Mouse (Mus musculus) kidney, postnatal 0 days (tissue): ENCODE measurements at regions not wholly inside any gene's neighbourhood (a gene's known extent, or its start where the extent isn't known, plus 50 kb on each side); places are given as distances from the start of the nearest gene placed in this dataset.

Experiments
- ATAC-seq: fragments of 200-750 bp; cut with Nextera tagmentation; replicated peaks from 2 replicates; pipeline ENCODE4 v1.8.0; 2017; ENCODE audit warnings: low read depth, moderate number of reproducible peaks, moderate TSS enrichment, moderate library complexity; ENCODE audit not compliant: low FRiP score
- DNase-seq: peaks from one replicate; pipeline ENCODE4 v3.0.0-alpha.2; 2016; ENCODE audit warnings: low spot score
- H3K27ac ChIP-seq: fragments of 300-500 bp; sonication (generic); 2 replicates; pipeline ENCODE4 v1.5.1; 2014; ENCODE audit warnings: mild to moderate bottlenecking
- H3K27me3 ChIP-seq: fragments of 300-500 bp; sonication (generic); 2 replicates; pipeline ENCODE4 v1.6.1; 2014; ENCODE audit warnings: low read length, mixed read lengths; ENCODE audit not compliant: insufficient read depth
- H3K36me3 ChIP-seq: fragments of 300-500 bp; sonication (generic); 2 replicates; pipeline ENCODE4 v1.6.1; 2014; ENCODE audit warnings: low read length, mixed read lengths; ENCODE audit not compliant: insufficient read depth
- H3K4me1 ChIP-seq: fragments of 300-500 bp; sonication (generic); replicated peaks from 2 replicates; pipeline ENCODE4 v1.6.1; 2014; ENCODE audit warnings: antibody characterized with exemption, low read length, mixed read lengths; ENCODE audit not compliant: insufficient read depth
- H3K4me2 ChIP-seq: fragments of 300-500 bp; sonication (generic); 2 replicates; pipeline ENCODE4 v1.6.1; 2014; ENCODE audit warnings: mild to moderate bottlenecking, low read length, moderate library complexity, mixed read lengths
- H3K4me3 ChIP-seq: fragments of 300-500 bp; sonication (generic); replicated peaks from 2 replicates; pipeline ENCODE4 v1.5.1; 2014; ENCODE audit warnings: low read depth, low read length
- H3K9ac ChIP-seq: fragments of 300-500 bp; sonication (generic); 2 replicates; pipeline ENCODE4 v1.6.1; 2014; ENCODE audit warnings: low read depth, low read length
- H3K9me3 ChIP-seq: fragments of 300-500 bp; sonication (generic); replicated peaks from 2 replicates; pipeline ENCODE4 v1.6.1; 2016; ENCODE audit warnings: low read length, inconsistent platforms, mixed read lengths
- CTCF ChIP-seq: IDR thresholded peaks from 2 replicates; pipeline ENCODE4 v1.5.1; 2016; ENCODE audit warnings: antibody characterized with exemption, low read depth, mild to moderate bottlenecking, moderate library complexity
- WGBS: fragments of 180-500 bp; shearing (Covaris S2); extraction: QIAGEN DNeasy Blood & Tissue Kit; methylation state at CpG from one replicate; pipeline ENCODE4 v1.1.7; 2014; 5-methylcytosine and 5-hydroxymethylcytosine counted together

DNA sequence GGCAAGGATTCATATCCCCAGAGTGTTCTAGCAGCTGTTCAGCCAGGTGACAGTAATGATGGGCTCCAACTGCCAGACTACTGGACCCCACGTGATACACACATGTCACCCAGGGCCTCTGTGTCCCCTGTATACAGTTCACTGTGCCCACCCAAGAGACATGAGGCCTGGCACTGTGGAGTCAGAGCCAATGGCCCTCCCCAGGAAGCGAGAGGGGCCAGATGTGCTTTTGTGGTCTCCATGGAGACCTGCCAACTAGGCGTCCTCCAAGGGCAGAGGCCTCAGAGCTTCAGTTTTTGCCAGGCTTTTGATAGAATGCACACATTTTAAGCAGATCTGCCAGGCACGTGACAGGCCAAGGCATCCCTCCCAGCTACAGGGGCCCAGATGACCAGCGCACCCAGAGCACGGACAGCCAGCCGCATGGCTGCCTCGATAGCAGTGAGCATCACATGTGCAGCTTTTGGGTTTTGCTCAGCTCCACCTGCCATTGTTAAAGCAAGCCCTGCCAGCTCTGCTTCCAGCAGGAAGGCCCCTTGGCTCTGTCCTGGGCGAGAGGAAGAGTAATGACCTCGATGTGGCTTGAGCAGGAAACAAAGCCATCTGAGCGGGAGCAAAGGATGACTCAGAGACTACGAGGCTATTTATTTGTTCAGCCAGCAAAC lies 198.1 kb upstream of the Sulf2 start:
- ATAC-seq (no peak), DNase-seq (peak; percentile 62)
- Histone ChIP-seq H3K4me1 (peaks cover 16% of the 10 kb centered on the region; the same call in 1 of the 2 replicates), H3K27me3 (0 out of 2 replicates have a peak, but pooled peaks cover 4% of the 10 kb centered on the region), H3K4me2 (no peak overlapping the region), H3K36me3 (no peaks in the 10 kb centered on the region), H3K4me3 (no peak overlapping the region), H3K9ac (no peak overlapping the region), H3K9me3 (no peaks in the 10 kb centered on the region), H3K27ac (no peak overlapping the region)
- TF ChIP-seq CTCF = no peak
- WGBS = 54% methylated on average over 12 of the region's 12 CpGs

GRCm38 (mm10) chr2:166351984-166352383 lies 196.5 kb upstream of the Sulf2 start:
- peaks cover 23% of the 10 kb centered on the region; the same call in 1 of the 2 replicates for H3K4me1 ChIP-seq
- DNase-seq (no peak), ATAC-seq (no peak)
- H3K4me2 ChIP-seq = no peak overlapping the region
- no peak overlapping the region for H3K4me3 ChIP-seq
- H3K27me3 ChIP-seq = 0 out of 2 replicates have a peak, but pooled peaks cover 4% of the 10 kb centered on the region
- no peak overlapping the region for H3K27ac ChIP-seq
- no peaks in the 10 kb centered on the region for H3K9me3 ChIP-seq
- H3K9ac ChIP-seq = no peak overlapping the region
- 87% methylated on average over 5 of the region's 5 CpGs for WGBS
- no peak for TF ChIP-seq CTCF
- H3K36me3 ChIP-seq = no peaks in the 10 kb centered on the region

DNA sequence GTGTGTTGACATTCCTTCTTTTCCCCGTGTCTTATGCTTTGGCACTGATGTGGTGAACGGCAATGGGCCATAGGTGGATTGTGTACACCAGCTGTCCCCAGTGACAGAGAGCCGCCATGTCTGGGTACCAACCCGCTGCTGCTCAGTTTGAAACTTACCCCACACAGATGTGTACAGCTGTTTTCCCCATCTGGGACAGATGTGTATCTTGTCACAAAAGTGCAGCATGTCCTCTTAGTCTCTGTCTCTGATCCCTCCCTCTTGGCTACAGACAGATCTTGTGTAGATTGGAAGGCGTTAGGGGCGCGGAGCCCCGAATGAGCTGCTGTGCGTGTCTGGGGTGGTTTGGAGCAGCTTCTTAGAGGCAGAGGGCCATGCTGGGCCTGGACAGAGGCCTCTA lies 196.1 kb upstream of the Sulf2 start:
- Histone ChIP-seq H3K9ac (no peak overlapping the region), H3K4me3 (no peak overlapping the region), H3K4me2 (no peak overlapping the region), H3K27me3 (0 out of 2 replicates have a peak, but pooled peaks cover 4% of the 10 kb centered on the region), H3K4me1 (peaks cover 23% of the 10 kb centered on the region), H3K9me3 (no peaks in the 10 kb centered on the region), H3K27ac (no peak overlapping the region), H3K36me3 (no peaks in the 10 kb centered on the region)
- no peak for ATAC-seq
- 90% methylated on average over 9 of the region's 9 CpGs for WGBS
- DNase-seq = no peak
- TF ChIP-seq CTCF = no peak

DNA sequence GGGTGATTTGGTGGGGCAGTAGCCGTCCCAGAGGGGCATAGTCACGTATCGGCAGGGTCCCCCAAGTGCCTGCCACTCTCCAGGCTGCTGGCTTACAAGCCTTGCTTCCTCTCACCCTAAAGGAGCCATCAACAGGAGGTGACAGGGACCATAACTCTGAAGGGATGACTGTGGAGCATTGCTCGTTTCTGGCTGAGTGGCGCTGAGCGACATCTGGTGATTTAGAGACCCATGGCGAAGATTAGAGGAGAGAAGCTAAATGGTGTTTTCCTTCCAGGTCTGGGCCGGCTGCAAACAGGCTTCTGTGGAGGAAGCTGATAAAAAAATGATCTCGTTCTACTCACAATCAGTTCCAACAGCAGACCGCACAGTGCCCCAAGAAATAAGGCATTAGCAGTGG lies 193.2 kb upstream of the Sulf2 start:
- Histone ChIP-seq H3K4me3 (no peak overlapping the region), H3K9me3 (no peaks in the 10 kb centered on the region), H3K4me1 (peaks cover 20% of the 10 kb centered on the region), H3K9ac (no peak overlapping the region), H3K4me2 (no peak overlapping the region), H3K27ac (no peak overlapping the region), H3K27me3 (0 out of 2 replicates have a peak, but pooled peaks cover 4% of the 10 kb centered on the region), H3K36me3 (no peaks in the 10 kb centered on the region)
- TF ChIP-seq CTCF = no peak; the same call in 1 of the 2 replicates
- WGBS = 22% methylated on average over 10 of the region's 10 CpGs
- DNase-seq = peak; percentile 67
- no peak for ATAC-seq

DNA sequence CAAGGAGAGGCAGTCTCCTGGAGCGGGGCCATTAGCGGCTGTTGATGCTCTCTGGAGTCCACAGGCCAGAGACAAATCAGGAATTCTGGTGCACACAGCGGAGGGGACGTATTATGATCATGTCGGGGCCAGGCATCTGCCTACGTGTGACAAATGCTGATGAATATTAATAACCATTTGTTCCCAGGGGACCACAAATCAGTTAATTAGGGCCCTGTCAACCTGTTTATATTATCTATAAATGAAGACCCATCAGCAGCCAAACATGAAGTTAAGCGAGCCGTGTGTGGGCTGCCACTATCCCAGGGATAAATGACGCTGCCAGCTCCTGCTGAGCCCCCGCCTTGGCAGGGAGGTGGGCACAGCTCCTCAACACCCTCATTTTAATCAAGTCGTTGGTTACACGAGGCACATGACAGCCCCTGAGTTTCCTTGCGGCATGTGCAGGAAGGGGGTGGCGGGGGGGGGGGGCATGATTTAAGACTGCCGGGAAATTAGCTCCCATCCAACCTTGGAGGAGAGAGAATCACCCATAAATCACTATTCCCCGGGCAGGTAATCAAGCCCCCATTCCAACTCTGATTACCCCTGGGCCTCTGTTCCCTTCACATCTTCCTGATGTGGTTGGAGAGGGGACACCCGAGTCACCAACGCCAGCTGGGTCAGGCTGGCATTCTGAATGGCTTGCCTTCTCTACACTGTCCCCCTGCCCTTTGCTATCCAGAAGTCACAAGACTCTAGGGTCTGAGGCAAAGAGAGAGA lies 191.1 kb upstream of the Sulf2 start:
- no peak overlapping the region for H3K4me2 ChIP-seq
- H3K9me3 ChIP-seq = no peaks in the 10 kb centered on the region
- no peaks in the 10 kb centered on the region for H3K36me3 ChIP-seq
- no peak overlapping the region for H3K27ac ChIP-seq
- H3K4me3 ChIP-seq = no peak overlapping the region
- peaks cover 9% of the 10 kb centered on the region for H3K4me1 ChIP-seq
- DNase-seq (peak; percentile 79), ATAC-seq (peak; percentile 49; the same call in 1 of the 2 replicates)
- 0 out of 2 replicates have a peak, but pooled peaks cover 4% of the 10 kb centered on the region for H3K27me3 ChIP-seq
- no peak for TF ChIP-seq CTCF
- H3K9ac ChIP-seq = no peak overlapping the region
- WGBS = 16% methylated on average over 18 of the region's 18 CpGs

- peaks cover 9% of the 10 kb centered on the region for H3K4me1 ChIP-seq
- H3K27ac ChIP-seq = no peak overlapping the region
- TF ChIP-seq CTCF = no peak
- H3K27me3 ChIP-seq = no peaks in the 10 kb centered on the region
- DNase-seq (no peak), ATAC-seq (no peak)
- no peak overlapping the region for H3K9ac ChIP-seq
- H3K4me3 ChIP-seq = no peak overlapping the region
- no peaks in the 10 kb centered on the region for H3K9me3 ChIP-seq
- WGBS = 39% methylated on average over 10 of the region's 10 CpGs
- no peaks in the 10 kb centered on the region for H3K36me3 ChIP-seq
- no peak overlapping the region for H3K4me2 ChIP-seq
Observed at GRCm38 (mm10) chr2:166343551-166344340, 188.3 kb upstream of the Sulf2 start.
